Mouse (Mus musculus) kidney, adult 2 months (tissue): ENCODE measurements around the gene Slc25a38.

ENCODE experiments used
- CTCF ChIP-seq: fragments of 200-500 bp; conservative IDR thresholded peaks from 2 replicates; pipeline ENCODE4 v1.5.1; 2011; ENCODE audit warnings: low read depth, mild to moderate bottlenecking, control low read depth, low read length, moderate library complexity, mixed read lengths; ENCODE audit not compliant: insufficient read depth, insufficient read length
- POLR2A ChIP-seq: fragments of 200-500 bp; IDR thresholded peaks from one replicate; pipeline ENCODE4 v1.6.1; 2011; ENCODE audit warnings: low read depth, low read length, control low read depth

DNA sequence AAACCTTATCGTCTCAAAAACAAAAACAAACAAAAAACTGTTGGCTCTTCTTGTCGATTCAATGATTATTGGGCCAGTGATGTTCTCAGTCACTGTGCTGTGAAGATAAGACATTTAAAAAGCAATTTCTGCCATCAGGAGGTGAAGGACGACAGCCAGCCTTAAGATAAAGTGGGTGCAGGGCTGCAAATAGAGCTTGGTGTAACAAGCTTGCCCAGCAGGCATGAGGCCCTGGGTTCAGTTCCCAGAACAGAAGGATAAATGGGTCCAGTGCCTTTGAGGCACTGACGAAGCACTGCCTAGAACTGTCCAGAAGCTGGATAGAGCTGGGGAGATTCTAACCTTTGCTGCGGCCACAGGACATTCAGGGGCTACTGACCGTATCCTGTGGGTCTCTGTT, 2.3 kb downstream of the Slc25a38 start:
- TF ChIP-seq CTCF, result no peak
- no peak for TF ChIP-seq POLR2A
